Mouse (Mus musculus) ES-CJ7 (cell line): Measurements from ENCODE around the gene Dnajc7.

Experiments used
- DNase-seq: peaks from one replicate; pipeline ENCODE4 v3.0.0; 2011; ENCODE audit warnings: low read depth, low spot score

Gene Dnajc7

GRCm38 (mm10) chr11:100549466-100549865, 70.5 kb downstream of the Dnajc7 start:
- no peak for DNase-seq

GRCm38 (mm10) chr11:100548141-100548540, 71.8 kb downstream of the Dnajc7 start:
- DNase-seq = no peak

GRCm38 (mm10) chr11:100546955-100547354, 73.0 kb downstream of the Dnajc7 start:
- DNase-seq = no peak

- DNase-seq = no peak
Observed at GRCm38 (mm10) chr11:100545746-100546085, 74.3 kb downstream of the Dnajc7 start.

GRCm38 (mm10) chr11:100544832-100545745, 74.9 kb downstream of the Dnajc7 start, which contains the start of gene Ttc25:
Ttc25 (plus strand) TSS chr11:100545607.
- peak; percentile 95 for DNase-seq

- DNase-seq = no peak
Observed at GRCm38 (mm10) chr11:100541577-100541976, 78.4 kb downstream of the Dnajc7 start.

GRCm38 (mm10) chr11:100540966-100541365, 79.0 kb downstream of the Dnajc7 start:
- no peak for DNase-seq

GRCm38 (mm10) chr11:100536466-100536865, 83.5 kb downstream of the Dnajc7 start:
- DNase-seq = no peak

- no peak for DNase-seq
Observed at GRCm38 (mm10) chr11:100535996-100536395, 84.0 kb downstream of the Dnajc7 start.

- DNase-seq = peak; percentile 59
Observed at GRCm38 (mm10) chr11:100534821-100535220, 85.1 kb downstream of the Dnajc7 start.

- peak; percentile 82 for DNase-seq
Observed at GRCm38 (mm10) chr11:100534411-100534810, 85.6 kb downstream of the Dnajc7 start.

GRCm38 (mm10) chr11:100533871-100534270, 86.1 kb downstream of the Dnajc7 start:
- DNase-seq = peak; percentile 60
